Mouse (Mus musculus): Measurements from ENCODE around the gene Cacna2d2. TPM values are rescaled to one million over a fixed set of nuclear protein-coding genes. Genes with fewer than 3 reads are reported as not detected.
"Not testable (repeated sequence)": the region's sequence is repeated elsewhere in the genome, so short reads cannot be mapped to it uniquely, and the experiment has no call there.

The Cacna2d2 gene
- total RNA-seq, 2 experiments from 2014 or later: 21.4 to 27.2 TPM

DNA sequence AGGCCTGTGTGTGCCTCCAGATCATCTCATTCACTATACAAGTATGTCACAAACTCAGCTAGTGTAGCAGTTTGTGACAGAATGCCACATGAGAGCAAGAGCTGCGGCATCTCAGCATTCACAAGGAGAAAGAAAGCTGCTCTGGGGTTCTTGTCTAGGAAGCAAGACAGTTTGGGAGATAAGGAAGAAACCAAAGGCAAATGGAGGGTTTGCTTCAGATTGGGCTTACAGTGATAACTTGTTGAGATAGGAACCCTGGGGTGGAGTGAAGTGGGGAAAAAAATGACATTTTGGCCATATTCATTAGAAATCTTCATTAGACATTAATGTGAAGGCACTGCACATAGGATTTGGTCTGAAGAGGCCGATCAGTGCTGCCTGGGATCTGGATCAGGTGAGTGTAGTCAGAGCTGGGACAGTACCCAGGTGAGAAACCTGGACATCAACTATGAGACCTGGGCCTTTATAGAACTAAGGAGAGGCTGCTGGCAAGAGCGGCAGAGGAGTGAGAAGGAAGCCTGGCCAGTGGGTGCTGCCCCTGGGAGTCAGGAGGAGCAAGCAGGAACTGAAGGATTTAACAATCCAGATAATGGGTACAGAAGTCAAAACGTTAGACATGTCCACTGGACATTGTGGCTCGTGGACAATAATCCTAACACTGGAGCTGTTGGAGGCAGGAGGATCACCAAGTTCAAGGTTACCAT lies 153.4 kb downstream of the Cacna2d2 start:
- DNase-seq (ENCODE audit: low spot score in 2 of 2): no peak

- peak in 1 of 2 experiments; percentile 51 for DNase-seq (ENCODE audit: low spot score in 2 of 2)
These were observed 154.3 kb downstream of the Cacna2d2 start for GRCm38 (mm10) chr9:107553541-107554318.

- peak; percentile 86 to 90 for DNase-seq (ENCODE audit: low spot score in 2 of 2)
These were observed 155.0 kb downstream of the Cacna2d2 start for GRCm38 (mm10) chr9:107554319-107554825.

GRCm38 (mm10) chr9:107555031-107555457 lies 155.6 kb downstream of the Cacna2d2 start:
- DNase-seq (ENCODE audit: low spot score in 2 of 2): peak in 1 of 2 experiments; percentile 36

GRCm38 (mm10) chr9:107555701-107556100 lies 156.3 kb downstream of the Cacna2d2 start:
- no peak for DNase-seq (ENCODE audit: low spot score in 2 of 2)

DNA sequence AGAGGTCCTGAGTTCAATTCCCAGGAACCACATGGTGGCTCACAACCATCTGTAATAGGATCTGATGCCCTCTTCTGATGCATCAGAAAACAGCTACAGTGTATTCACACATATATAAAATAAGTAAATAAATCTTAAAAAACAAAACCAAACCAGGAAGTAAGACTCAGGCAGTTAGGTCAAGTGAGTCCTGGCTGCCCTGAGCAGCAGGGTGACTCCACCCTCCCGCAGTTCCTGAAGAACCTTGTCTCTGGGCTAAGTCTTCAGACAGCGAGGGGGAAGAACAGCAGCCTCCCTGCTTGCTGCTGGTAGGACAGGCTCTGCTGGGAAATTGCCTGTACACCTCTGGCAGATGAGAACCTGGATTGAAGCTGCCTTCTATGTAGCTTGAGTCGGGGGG lies 156.9 kb downstream of the Cacna2d2 start:
- no peak for DNase-seq (ENCODE audit: low spot score in 2 of 2)

GRCm38 (mm10) chr9:107563029-107563581 lies 163.7 kb downstream of the Cacna2d2 start, which contains the start of gene Tusc2:
TSS of gene Tusc2 (plus strand) at chr9:107563255.
- DNase-seq (ENCODE audit: low spot score in 2 of 2): peak; percentile 89 to 92

- not testable (repeated sequence) for DNase-seq (ENCODE audit: low spot score in 2 of 2)
These were observed 166.1 kb downstream of the Cacna2d2 start for GRCm38 (mm10) chr9:107565556-107565955.

DNA sequence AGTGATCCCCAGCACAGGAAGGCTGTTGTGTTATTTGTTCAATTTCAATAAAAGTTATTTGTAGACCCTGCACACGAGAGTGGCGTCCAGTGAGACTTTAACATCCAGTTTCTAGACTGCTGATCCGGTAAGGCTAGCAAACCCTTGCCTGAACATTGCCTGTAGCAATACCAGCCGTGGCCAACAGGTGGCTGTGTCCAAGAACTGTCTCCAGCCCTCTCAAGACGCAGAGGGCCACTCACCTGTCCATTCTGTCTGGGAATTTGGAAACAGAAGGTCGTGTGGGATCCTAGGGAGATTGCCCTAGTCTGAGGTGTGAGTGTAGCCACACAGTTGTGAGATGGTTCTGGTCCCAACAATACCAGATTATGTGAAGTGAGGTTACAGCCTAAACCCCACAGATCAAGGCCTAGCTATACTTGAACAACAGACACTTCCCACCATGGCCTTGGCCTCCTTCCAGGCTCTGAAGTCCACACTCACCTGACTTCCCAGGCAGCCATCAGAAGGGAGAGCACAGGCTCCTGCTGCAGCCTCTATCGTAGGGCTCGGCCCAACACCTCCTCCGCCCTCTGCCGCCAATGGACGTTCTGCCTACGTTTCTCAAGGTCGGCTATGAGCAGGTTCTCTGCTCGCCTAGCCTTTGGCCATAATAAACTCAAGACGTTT lies 166.8 kb downstream of the Cacna2d2 start:
- DNase-seq (ENCODE audit: low spot score in 2 of 2): peak; percentile 78 to 84

- no peak for DNase-seq (ENCODE audit: low spot score in 2 of 2)
These were observed 167.4 kb downstream of the Cacna2d2 start for GRCm38 (mm10) chr9:107566855-107567254.

- DNase-seq (ENCODE audit: low spot score in 2 of 2): no peak
These were observed 168.4 kb downstream of the Cacna2d2 start, which contains the start of gene Hyal2 for GRCm38 (mm10) chr9:107567702-107568319. TSS of gene Hyal2 (plus strand) at chr9:107567945.

GRCm38 (mm10) chr9:107568331-107569261 lies 169.2 kb downstream of the Cacna2d2 start:
- peak; percentile 81 to 86 for DNase-seq (ENCODE audit: low spot score in 2 of 2)

DNA sequence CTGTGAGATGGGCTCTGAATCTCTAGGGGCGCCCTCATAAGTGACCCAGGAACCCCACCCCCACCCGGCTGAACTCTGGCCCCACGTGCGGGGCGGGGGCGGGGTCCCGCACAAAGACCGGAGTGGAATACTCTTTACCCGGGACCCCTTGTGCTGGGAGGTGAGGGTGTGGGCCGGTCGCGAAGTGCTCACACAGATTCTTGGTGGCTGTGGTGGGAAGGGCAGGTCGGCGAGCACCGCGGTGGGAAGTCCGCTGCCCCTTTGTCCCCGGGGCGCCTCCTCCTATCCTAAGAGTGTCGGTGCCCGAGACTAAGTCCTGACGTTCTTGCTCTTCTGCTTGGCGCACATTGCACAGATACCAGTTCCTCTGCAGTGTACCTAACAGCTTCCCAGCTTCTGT lies 169.9 kb downstream of the Cacna2d2 start:
- DNase-seq (ENCODE audit: low spot score in 2 of 2): no peak

- DNase-seq (ENCODE audit: low spot score in 2 of 2): no peak
These were observed 170.6 kb downstream of the Cacna2d2 start for GRCm38 (mm10) chr9:107570016-107570415.

GRCm38 (mm10) chr9:107570845-107571244 lies 171.4 kb downstream of the Cacna2d2 start:
- no peak for DNase-seq (ENCODE audit: low spot score in 2 of 2)

DNA sequence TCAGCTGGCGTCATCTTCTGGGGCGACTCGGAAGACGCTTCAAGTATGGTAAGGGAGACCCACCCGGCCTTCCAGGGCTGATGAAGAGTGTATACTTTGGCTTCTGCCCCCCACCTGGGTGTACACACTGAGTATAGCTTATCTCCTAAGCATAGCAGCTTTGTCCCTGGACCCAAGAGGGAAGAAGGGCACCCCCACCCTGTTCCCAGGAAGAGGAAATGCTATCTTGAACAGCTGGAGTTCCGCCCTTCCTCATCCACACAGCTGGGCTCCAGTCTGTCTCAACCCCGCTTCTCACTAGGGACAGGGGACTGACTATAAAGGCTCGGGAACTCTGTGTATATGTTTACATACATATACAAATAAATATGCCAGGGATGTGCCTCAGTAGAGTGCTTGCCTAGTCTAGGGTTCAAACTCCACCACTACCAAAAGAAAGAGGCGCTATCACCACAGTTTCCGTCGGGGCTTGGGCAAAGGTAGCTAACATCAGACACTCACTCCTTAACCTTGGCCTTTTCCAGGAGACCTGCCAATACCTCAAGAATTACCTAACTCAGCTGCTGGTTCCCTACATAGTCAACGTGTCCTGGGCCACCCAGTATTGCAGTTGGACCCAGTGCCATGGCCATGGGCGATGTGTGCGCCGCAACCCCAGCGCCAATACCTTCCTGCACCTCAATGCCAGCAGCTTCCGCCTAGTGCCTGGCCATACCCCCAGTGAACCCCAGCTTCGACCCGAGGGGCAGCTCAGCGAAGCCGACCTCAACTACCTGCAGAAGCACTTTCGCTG lies 172.3 kb downstream of the Cacna2d2 start:
- DNase-seq (ENCODE audit: low spot score in 2 of 2): no peak

DNA sequence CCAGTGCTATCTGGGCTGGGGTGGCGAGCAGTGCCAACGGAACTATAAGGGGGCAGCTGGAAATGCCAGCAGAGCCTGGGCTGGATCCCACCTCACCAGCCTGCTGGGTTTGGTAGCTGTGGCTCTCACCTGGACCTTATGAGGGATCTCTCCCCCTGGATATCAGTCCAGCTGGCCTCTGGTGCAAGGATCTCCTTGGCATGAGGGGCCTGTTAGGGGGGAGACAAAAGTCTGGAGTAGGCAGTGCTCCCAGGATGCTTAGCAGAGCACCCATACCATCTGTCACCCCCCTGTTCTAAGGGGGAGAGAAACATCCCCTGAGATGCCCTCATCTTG lies 172.9 kb downstream of the Cacna2d2 start:
- DNase-seq (ENCODE audit: low spot score in 2 of 2): no peak

GRCm38 (mm10) chr9:107573774-107574173 lies 174.4 kb downstream of the Cacna2d2 start:
- DNase-seq (ENCODE audit: low spot score in 2 of 2): not testable (repeated sequence)

Measured in layer of hippocampus, postnatal 10 days (tissue).